Mouse (Mus musculus): ENCODE results near the gene Csnk1d. TPM values are rescaled to one million over a fixed set of nuclear protein-coding genes. Genes with fewer than 3 reads are reported as not detected.

The Csnk1d gene
- polyA plus RNA-seq, 1 experiment from 2014 or later: 147 TPM

DNA sequence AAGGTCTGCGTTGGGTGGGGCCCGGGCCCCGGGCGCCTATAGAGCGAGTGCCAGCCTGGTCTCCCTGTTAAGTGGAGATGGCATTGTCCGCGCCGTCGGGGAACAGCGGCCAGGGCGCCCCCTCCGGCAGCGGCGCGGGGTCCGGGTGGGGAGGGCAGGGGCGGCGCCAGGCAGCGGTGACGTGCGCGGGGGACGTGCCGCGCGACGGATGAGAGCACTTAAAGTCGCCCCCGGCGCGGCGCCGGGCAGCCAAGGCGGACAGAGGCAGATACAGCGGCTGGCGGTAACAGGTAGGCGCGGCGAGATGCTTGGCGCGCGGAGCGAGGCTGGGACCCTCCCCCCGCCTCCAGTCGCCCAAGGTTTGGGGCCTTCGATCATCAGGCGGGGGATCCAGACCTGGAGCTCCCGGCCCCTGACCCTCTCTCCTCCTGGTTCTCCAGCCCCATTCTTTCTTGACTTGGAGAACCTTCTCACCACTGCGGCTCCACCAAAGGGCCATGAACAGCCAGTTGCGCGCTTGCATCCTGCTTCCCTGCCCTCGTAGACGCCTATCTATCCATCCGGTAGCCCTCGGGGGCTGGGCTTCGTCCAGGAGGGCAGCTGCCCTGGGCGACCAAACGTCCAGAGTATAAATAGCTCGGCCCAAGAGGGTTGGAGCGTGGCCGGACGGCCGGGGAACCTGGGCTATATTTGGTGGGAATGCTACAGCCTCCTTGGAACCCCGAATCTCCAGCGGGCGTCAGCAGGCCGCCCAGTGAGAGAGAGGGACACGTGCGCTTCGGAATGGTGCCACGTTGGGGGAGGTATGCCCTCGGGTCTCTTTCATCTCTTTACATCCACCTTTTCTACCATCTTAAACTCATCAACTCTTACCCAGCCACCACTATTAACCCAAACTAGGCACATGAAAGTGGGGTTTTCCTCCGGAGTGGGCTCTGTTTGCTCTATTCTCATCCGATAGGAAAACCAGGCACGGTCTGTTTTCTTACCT, 42.0 kb downstream of the Csnk1d start:
- H3K9me3 ChIP-seq: no peaks in the 10 kb centered on the region

DNA sequence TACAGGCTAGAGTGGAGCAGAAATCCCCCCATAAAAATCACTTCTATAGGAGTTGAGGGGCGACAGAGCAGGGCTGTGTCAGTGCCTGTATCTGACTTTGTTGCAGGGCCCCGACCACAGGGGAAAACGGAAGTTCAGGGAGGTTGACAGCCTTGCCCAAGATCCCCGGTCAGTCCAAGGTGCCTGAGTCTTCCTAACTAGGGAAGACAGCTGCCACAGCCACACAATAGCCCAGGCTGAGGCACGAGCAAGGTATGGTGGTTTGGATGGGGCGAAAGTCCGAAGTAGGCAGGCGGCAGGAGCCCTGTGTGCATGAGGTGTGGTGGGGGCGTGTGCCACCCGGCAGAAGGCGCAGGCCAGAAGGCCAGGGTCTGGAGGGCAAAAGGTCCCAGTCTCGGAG, 42.8 kb downstream of the Csnk1d start, which contains the start of gene Slc16a3:
Slc16a3 (plus strand) TSS at position 153 of the 400 bp plus-strand sequence.
- no peaks in the 10 kb centered on the region for H3K36me3 ChIP-seq
- no peak for ATAC-seq (ENCODE audit: low FRiP score)
- peaks cover 39% of the 10 kb centered on the region for H3K4me1 ChIP-seq (replicated peaks)
- no peaks in the 10 kb centered on the region for H3K9me3 ChIP-seq
- peak within 1 kb of the TSS; percentile 66 for H3K4me2 ChIP-seq
- peaks cover 48% of the 10 kb centered on the region for H3K27me3 ChIP-seq
- H3K9ac ChIP-seq: peak within 1 kb of the TSS; percentile 61
- no peak within 1 kb of the TSS for H3K27ac ChIP-seq
- H3K4me3 ChIP-seq: peak within 1 kb of the TSS; percentile 44
- 33% methylated on average over 12 of the region's 12 CpGs for WGBS

More for the DNA sequence above, 42.0 kb downstream of the Csnk1d start:
- under 1% methylated on average over 68 of the region's 75 CpGs for WGBS
- Histone ChIP-seq H3K27ac (no peak overlapping the region), H3K27me3 (peaks cover 44% of the 10 kb centered on the region), H3K36me3 (no peaks in the 10 kb centered on the region), H3K4me2 (peak overlapping the region; percentile 66), H3K4me3 (peak overlapping the region; percentile 44), H3K4me1 (replicated peaks) (peaks cover 39% of the 10 kb centered on the region), H3K9ac (peak overlapping the region; percentile 61)
- ATAC-seq (ENCODE audit: low FRiP score): 0 out of 2 replicates have a peak, but pooled peaks have one; percentile 6

DNA sequence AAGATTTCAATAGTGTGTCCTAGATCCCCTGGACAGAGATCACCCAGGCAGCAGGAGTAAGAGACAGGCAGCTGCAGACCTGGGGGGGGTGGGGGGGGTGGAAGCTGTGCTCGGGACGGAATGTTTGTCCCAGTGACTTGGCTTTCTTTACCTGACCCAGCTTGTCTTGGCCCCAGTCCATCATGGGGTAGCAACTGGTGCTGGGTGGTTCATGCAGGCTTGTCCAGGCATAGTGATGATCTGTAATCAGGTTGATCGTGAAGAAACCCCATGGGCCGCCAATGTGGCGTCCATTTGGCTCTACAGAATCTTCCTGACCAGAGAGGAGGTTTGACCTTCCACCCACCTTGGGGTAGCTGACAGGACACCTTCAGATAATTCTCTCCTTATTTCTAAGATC, 45.2 kb downstream of the Csnk1d start:
- H3K4me2 ChIP-seq: no peak overlapping the region
- no peaks in the 10 kb centered on the region for H3K9me3 ChIP-seq
- H3K27ac ChIP-seq: no peak overlapping the region
- H3K4me1 ChIP-seq (replicated peaks): peaks cover 26% of the 10 kb centered on the region
- no peak for ATAC-seq (ENCODE audit: low FRiP score)
- no peaks in the 10 kb centered on the region for H3K36me3 ChIP-seq
- WGBS: 93% methylated on average over 5 of the region's 5 CpGs
- H3K9ac ChIP-seq: no peak overlapping the region
- peaks cover 48% of the 10 kb centered on the region for H3K27me3 ChIP-seq
- H3K4me3 ChIP-seq: no peak overlapping the region

DNA sequence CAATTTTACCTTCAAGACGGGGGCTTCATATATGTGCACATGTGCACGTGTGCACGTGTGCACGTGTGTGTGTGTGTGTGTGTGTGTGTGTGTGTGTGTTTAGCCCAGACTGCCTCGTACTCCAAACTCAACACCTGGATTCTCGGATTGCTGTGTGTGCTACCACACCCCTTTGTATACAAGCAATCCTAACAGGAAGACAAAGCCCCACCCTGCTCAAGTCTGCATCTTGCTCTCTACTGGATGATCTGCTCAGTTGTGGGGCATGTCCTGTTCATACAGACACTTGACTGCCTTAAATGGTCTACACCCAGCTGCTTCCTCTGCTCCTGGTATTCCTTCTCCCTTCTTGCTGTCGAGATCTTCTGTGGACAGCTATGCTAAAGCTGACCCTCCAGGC, 45.9 kb downstream of the Csnk1d start:
- no peak overlapping the region for H3K9ac ChIP-seq
- no peaks in the 10 kb centered on the region for H3K9me3 ChIP-seq
- peaks cover 19% of the 10 kb centered on the region for H3K4me1 ChIP-seq (replicated peaks)
- ATAC-seq (ENCODE audit: low FRiP score): no peak
- H3K27me3 ChIP-seq: peaks cover 44% of the 10 kb centered on the region
- WGBS: 86% methylated on average over 7 of the region's 7 CpGs
- H3K36me3 ChIP-seq: no peaks in the 10 kb centered on the region
- H3K4me3 ChIP-seq: no peak overlapping the region
- H3K4me2 ChIP-seq: no peak overlapping the region
- no peak overlapping the region for H3K27ac ChIP-seq

DNA sequence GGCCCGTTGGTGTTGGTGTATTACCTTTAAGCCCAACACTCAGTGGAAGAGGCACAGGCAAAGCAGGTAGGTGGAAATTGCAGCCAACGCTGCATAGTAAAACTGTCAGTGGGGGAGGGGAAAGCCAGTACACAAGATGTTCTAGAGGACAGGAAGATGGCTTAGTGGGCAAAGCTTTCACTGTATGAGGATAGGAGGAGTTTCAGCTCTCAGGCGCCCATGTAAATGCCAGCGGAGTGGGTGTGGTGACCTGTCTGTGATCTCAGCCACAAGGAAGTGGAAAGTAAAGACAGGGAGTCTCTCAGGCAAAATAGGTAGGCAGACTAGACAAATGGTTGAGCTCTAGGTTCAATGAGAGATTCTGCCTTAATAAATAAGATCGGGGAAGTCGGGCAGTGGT, 50.2 kb downstream of the Csnk1d start:
- Histone ChIP-seq H3K27me3 (peaks cover 8% of the 10 kb centered on the region), H3K9ac (no peak overlapping the region), H3K4me3 (no peak overlapping the region), H3K36me3 (no peaks in the 10 kb centered on the region), H3K4me2 (no peak overlapping the region), H3K4me1 (replicated peaks) (no peaks in the 10 kb centered on the region), H3K27ac (no peak overlapping the region), H3K9me3 (no peaks in the 10 kb centered on the region)
- 92% methylated on average over 6 of the region's 6 CpGs for WGBS
- ATAC-seq (ENCODE audit: low FRiP score): no peak

DNA sequence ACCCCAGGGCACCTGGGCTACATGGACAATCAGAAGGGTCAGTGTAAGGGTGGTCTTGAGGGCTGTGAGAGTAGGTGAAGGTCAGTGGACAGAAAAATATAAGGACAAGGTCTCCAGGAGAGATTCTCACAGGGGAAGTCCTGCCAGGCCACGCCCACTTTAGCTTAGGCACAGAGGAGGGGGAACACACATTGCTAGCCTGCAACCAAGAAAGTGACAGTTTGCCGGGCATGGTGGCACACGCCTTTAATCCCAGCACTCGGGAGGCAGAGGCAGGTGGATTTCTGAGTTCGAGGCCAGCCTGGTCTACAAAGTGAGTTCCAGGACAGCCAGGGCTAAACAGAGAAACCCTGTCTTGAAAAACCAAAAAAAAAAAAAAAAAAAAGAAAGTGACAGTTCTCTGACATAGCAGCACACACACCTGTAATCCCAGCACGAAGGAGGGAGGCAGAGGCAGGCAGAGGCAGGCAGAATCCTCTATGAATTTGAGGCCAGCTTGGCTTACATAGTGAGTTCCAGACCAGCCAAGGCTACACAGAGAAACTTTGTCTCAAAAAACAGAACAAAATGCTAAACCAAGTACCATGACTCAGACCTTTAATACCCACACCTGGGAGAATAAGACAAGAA, 51.3 kb downstream of the Csnk1d start:
- 71% methylated on average over 6 of the region's 6 CpGs for WGBS
- Histone ChIP-seq H3K4me2 (no peak overlapping the region), H3K27ac (no peak overlapping the region), H3K4me3 (no peak overlapping the region), H3K9ac (no peak overlapping the region), H3K36me3 (no peaks in the 10 kb centered on the region), H3K27me3 (peaks cover 8% of the 10 kb centered on the region), H3K9me3 (no peaks in the 10 kb centered on the region), H3K4me1 (replicated peaks) (no peaks in the 10 kb centered on the region)
- no peak for ATAC-seq (ENCODE audit: low FRiP score)

DNA sequence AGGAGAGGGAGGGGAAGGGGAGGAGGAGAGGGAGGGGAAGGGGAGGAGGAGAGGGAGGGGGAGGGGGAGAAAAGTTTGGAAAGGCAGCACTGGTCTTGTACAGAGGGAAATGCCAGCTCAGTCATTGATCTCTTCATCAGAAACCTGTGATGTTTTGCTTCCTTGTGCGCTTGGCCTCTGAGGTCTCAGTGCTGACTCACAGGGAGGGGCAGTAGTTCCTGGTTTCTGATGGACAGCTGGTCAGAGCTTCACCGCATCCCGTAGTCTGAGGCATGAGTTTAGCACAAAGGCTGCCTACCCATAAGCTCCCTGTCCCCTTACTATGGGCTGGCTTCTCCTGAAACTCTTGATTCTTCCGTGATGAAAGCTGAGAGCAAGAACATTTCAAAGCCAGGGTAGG, 52.3 kb downstream of the Csnk1d start:
- Histone ChIP-seq H3K27me3 (peaks cover 1% of the 10 kb centered on the region; the same call in 1 of the 2 replicates), H3K36me3 (no peaks in the 10 kb centered on the region), H3K9me3 (no peaks in the 10 kb centered on the region), H3K27ac (no peak overlapping the region), H3K4me1 (replicated peaks) (no peaks in the 10 kb centered on the region), H3K4me3 (no peak overlapping the region), H3K4me2 (no peak overlapping the region), H3K9ac (no peak overlapping the region)
- WGBS: 47% methylated on average over 4 of the region's 4 CpGs
- no peak for ATAC-seq (ENCODE audit: low FRiP score)

DNA sequence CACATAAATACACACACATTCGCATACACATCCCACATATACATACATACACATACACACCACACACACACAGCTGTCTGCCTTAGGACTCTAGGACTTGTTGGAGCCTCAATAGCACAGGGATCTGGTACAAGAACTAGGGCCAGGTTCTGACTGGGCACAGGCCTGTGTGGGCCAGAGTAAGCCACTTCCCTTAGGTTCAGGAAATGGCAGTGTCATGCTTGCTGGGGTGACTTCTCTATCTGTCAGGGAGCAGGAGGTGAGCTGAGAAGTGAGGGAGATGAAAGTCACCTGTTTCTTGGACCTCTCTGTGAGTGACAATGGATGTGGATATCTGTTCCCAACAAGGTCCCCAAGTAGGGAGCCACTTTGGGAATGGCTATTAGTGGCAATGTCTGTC, 53.2 kb downstream of the Csnk1d start:
- no peak overlapping the region for H3K4me2 ChIP-seq
- WGBS: 95% methylated on average over 1 of the region's 1 CpGs
- no peaks in the 10 kb centered on the region for H3K36me3 ChIP-seq
- no peaks in the 10 kb centered on the region for H3K27me3 ChIP-seq
- H3K4me1 ChIP-seq (replicated peaks): peaks cover 5% of the 10 kb centered on the region
- ATAC-seq (ENCODE audit: low FRiP score): no peak
- no peaks in the 10 kb centered on the region for H3K9me3 ChIP-seq
- H3K27ac ChIP-seq: no peak overlapping the region
- no peak overlapping the region for H3K4me3 ChIP-seq
- no peak overlapping the region for H3K9ac ChIP-seq

DNA sequence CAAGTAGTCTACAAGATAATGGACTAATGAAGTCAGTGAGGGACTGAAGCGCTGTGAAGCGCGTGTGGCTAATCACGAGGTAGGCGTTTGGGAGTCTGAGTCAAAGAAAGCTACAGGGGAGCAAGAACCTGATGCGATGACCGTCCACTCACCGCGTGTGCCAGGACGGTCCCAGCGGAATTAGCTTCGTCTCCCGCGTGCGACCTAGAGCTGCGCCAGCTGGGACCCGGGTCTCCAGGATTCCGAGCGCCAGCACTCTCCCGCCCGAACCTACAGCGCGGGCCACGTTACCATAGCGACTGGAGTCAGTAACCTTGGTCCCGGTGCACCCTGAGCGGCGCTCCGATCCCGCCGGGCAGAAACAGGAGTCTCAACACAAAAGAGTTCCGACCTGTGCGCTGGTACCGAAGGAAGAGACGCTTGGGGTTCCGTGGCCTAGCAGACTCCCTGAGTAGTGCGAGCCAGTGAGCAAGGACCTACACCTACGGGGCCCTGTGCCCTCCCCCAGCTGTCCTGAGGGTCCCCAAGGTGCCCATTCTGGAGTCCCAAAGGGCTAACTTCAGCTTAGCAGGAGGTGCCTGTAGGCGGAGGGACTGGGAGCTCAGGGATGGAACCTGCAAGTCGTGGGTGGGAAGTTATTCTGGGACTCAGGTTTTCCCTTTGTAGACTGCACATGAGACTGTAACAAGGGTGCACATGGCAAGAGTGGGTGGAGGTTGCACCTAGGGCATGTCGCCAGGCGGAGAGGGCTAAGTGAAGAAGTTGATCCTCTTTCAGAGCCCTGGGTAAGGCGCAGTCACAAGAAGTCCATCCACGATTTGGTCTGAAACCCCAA, 58.3 kb downstream of the Csnk1d start, which contains the start of gene Ccdc57:
Ccdc57 (minus strand) TSS at position 309 of the 835 bp plus-strand sequence.
- Histone ChIP-seq H3K27ac (0 out of 2 replicates have a peak within 1 kb of the TSS, but pooled peaks have one; percentile 35), H3K27me3 (no peaks in the 10 kb centered on the region), H3K4me1 (replicated peaks) (peaks cover 10% of the 10 kb centered on the region), H3K4me3 (peak within 1 kb of the TSS; percentile 69), H3K9ac (peak within 1 kb of the TSS; percentile 76), H3K36me3 (no peaks in the 10 kb centered on the region), H3K4me2 (peak within 1 kb of the TSS; percentile 78), H3K9me3 (no peaks in the 10 kb centered on the region)
- 9% methylated on average over 44 of the region's 44 CpGs for WGBS
- ATAC-seq (ENCODE audit: low FRiP score): peak; percentile 92

DNA sequence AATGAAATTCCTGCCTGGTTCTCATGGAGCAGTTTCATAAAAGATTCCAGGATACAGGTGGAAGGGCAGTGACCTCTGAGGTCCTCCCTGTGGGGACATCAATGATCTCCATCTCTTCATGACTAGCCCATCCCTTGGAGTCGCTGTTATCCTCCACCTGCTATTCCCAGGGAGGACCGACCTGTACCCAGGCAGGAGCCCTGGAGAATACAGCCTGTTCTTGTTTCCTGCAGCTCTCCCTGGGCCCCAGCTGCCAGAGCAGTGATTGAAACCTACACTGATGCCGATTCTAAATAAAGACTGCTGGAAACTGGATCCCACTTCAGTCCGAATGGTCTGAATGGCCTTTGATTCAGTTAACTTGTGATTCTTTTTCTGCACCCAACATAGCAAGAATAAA, 59.7 kb downstream of the Csnk1d start:
- H3K9me3 ChIP-seq: no peaks in the 10 kb centered on the region
- peak overlapping the region; percentile 78; the same call in 1 of the 2 replicates for H3K4me2 ChIP-seq
- 89% methylated on average over 4 of the region's 4 CpGs for WGBS
- no peaks in the 10 kb centered on the region; the same call in 1 of the 2 replicates for H3K36me3 ChIP-seq
- no peak overlapping the region for H3K9ac ChIP-seq
- peaks cover 10% of the 10 kb centered on the region for H3K4me1 ChIP-seq (replicated peaks)
- no peaks in the 10 kb centered on the region for H3K27me3 ChIP-seq
- no peak overlapping the region for H3K4me3 ChIP-seq
- ATAC-seq (ENCODE audit: low FRiP score): no peak
- H3K27ac ChIP-seq: no peak overlapping the region

DNA sequence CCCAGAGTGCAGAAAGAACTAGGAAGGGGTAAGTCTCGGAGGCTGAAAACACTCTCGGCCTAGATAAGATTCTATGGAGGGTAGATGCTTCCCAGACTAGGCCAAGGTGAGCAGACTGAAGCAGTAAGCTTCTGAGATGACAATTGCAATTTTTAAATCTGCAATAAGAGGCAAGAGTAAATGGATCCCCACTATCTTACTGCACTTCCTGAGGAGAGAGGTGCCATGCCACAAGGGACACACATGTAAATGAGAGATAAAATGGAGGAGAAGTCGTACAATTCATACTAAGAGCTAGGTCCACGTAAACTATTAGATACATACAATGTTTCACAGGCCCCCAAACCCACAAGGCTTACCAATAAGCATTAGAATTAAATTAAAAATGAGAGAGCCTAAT, 62.7 kb downstream of the Csnk1d start:
- WGBS: 90% methylated on average over 4 of the region's 4 CpGs
- Histone ChIP-seq H3K27ac (no peak overlapping the region), H3K9ac (no peak overlapping the region), H3K4me1 (replicated peaks) (peaks cover 10% of the 10 kb centered on the region), H3K27me3 (no peaks in the 10 kb centered on the region), H3K4me2 (no peak overlapping the region), H3K36me3 (peaks cover 12% of the 10 kb centered on the region), H3K4me3 (no peak overlapping the region), H3K9me3 (no peaks in the 10 kb centered on the region)
- ATAC-seq (ENCODE audit: low FRiP score): no peak

DNA sequence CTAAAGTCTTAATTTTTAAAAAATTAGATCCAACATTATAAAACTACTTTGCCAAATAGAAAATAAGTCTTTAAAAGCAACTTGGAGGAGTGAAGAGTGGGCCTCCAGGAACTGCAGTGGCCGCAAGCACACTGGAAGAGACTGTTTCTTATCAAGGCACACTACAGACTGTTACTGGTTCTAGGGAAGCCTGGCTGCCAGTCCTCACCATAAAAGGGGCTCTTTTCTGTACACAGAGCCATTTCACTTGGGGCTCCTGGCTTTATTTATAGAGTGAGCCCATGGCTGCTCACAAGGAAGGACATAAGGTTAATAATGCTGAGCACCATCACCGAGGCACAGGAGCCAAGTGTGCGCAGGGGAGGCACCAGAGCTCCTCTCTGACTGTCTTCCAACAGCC, 68.6 kb downstream of the Csnk1d start:
- Histone ChIP-seq H3K27me3 (no peaks in the 10 kb centered on the region), H3K4me1 (replicated peaks) (no peaks in the 10 kb centered on the region), H3K9me3 (no peaks in the 10 kb centered on the region), H3K36me3 (peaks cover 51% of the 10 kb centered on the region), H3K9ac (no peak overlapping the region), H3K27ac (no peak overlapping the region), H3K4me2 (no peak overlapping the region), H3K4me3 (no peak overlapping the region)
- ATAC-seq (ENCODE audit: low FRiP score): no peak
- 91% methylated on average over 3 of the region's 3 CpGs for WGBS
